Mouse (Mus musculus): ENCODE data around the gene Tubb3.
A peak's percentile ranks its signal among the peaks of the same experiment; 100 is the strongest.
"Not testable (repeated sequence)": the region's sequence is repeated elsewhere in the genome, so short reads cannot be mapped to it uniquely, and the experiment has no call there.

Tubb3 gene

GRCm38 (mm10) chr8:123412560-123413170 is 1.4 kb downstream of the Tubb3 start:
- DNase-seq (ENCODE audit: low read depth, low spot score): peak; percentile 65

GRCm38 (mm10) chr8:123414255-123414654 is 3.0 kb downstream of the Tubb3 start:
- no peak for DNase-seq (ENCODE audit: low read depth, low spot score)

- DNase-seq (ENCODE audit: low read depth, low spot score): not testable (repeated sequence)
These were observed 3.9 kb downstream of the Tubb3 start for GRCm38 (mm10) chr8:123414997-123415696.

- DNase-seq (ENCODE audit: low read depth, low spot score): peak; percentile 70
These were observed 5.0 kb downstream of the Tubb3 start for GRCm38 (mm10) chr8:123415967-123416943.

GRCm38 (mm10) chr8:123416944-123417555 is 5.8 kb downstream of the Tubb3 start:
- DNase-seq (ENCODE audit: low read depth, low spot score): no peak

GRCm38 (mm10) chr8:123419711-123420110 is 8.5 kb downstream of the Tubb3 start:
- DNase-seq (ENCODE audit: low read depth, low spot score): no peak

GRCm38 (mm10) chr8:123420525-123421281 is 9.5 kb downstream of the Tubb3 start:
- no peak for DNase-seq (ENCODE audit: low read depth, low spot score)

- no peak for DNase-seq (ENCODE audit: low read depth, low spot score)
These were observed 10.1 kb downstream of the Tubb3 start for GRCm38 (mm10) chr8:123421325-123421724.

- peak; percentile 79 for DNase-seq (ENCODE audit: low read depth, low spot score)
These were observed 11.0 kb downstream of the Tubb3 start for GRCm38 (mm10) chr8:123422056-123422780.

GRCm38 (mm10) chr8:123422781-123423159 is 11.5 kb downstream of the Tubb3 start:
- DNase-seq (ENCODE audit: low read depth, low spot score): no peak

- DNase-seq (ENCODE audit: low read depth, low spot score): no peak
These were observed 12.2 kb downstream of the Tubb3 start, which contains the start of gene Def8 for GRCm38 (mm10) chr8:123423441-123423840. Gene Def8 (plus strand): TSS chr8:123423527.

GRCm38 (mm10) chr8:123426511-123427509 is 15.6 kb downstream of the Tubb3 start:
- DNase-seq (ENCODE audit: low read depth, low spot score): no peak

GRCm38 (mm10) chr8:123427639-123428275 is 16.5 kb downstream of the Tubb3 start:
- no peak for DNase-seq (ENCODE audit: low read depth, low spot score)

GRCm38 (mm10) chr8:123428343-123428893 is 17.2 kb downstream of the Tubb3 start:
- no peak for DNase-seq (ENCODE audit: low read depth, low spot score)

GRCm38 (mm10) chr8:123428939-123429721 is 17.9 kb downstream of the Tubb3 start:
- DNase-seq (ENCODE audit: low read depth, low spot score): no peak

- DNase-seq (ENCODE audit: low read depth, low spot score): not testable (repeated sequence)
These were observed 18.4 kb downstream of the Tubb3 start for GRCm38 (mm10) chr8:123429722-123430013.

GRCm38 (mm10) chr8:123430936-123431335 is 19.7 kb downstream of the Tubb3 start:
- DNase-seq (ENCODE audit: low read depth, low spot score): not testable (repeated sequence)

Data from CD4-positive, CD25-positive, alpha-beta regulatory T cell, adult 2 months (primary cell).